Mouse (Mus musculus) frontal cortex, adult (tissue): ENCODE results near the gene Ppfia2.

Experiments used
- ATAC-seq: cut with Nextera tagmentation; 2 replicates; pipeline ENCODE4 v1.9.2; 2017; ENCODE audit warnings: mild to moderate bottlenecking, moderate library complexity, mixed read lengths; ENCODE audit not compliant: low TSS enrichment

Gene Ppfia2

DNA sequence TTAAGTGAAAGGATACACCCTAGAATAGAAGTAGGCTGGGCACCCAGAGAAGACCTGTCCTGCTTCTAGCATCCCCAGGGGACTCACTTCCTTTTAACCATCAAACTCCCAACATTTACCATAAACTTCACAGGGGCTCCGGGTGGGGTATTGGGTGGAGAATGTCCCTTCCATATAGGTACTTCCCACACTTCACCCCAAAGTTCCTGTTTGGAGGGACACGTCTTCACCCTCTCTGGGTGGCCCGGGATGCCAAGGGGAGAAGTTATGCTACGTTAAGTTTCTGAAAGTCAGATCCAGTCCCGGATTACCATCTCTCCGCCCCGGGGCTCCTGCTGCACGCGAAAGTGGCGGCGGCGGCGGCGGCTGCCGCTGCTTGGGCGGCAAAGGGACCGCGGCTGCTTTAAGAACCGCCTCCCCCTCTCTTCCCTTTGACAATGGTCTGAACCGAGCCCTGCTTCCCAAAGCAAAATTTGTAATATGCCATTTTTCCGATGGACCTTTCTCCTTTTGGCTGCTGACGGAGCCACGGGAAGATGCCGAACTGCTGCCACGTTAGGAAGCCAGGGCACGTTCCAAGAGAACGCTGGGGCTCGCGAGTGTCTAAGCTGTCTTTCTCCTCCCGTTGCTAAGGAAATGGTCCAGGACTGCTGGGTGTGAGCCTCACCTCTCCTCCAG lies at the start of gene Ppfia2:
Gene Ppfia2, plus strand, starts transcription at position 485 of the 678 bp plus-strand sequence.
- peak; percentile 80 for ATAC-seq

DNA sequence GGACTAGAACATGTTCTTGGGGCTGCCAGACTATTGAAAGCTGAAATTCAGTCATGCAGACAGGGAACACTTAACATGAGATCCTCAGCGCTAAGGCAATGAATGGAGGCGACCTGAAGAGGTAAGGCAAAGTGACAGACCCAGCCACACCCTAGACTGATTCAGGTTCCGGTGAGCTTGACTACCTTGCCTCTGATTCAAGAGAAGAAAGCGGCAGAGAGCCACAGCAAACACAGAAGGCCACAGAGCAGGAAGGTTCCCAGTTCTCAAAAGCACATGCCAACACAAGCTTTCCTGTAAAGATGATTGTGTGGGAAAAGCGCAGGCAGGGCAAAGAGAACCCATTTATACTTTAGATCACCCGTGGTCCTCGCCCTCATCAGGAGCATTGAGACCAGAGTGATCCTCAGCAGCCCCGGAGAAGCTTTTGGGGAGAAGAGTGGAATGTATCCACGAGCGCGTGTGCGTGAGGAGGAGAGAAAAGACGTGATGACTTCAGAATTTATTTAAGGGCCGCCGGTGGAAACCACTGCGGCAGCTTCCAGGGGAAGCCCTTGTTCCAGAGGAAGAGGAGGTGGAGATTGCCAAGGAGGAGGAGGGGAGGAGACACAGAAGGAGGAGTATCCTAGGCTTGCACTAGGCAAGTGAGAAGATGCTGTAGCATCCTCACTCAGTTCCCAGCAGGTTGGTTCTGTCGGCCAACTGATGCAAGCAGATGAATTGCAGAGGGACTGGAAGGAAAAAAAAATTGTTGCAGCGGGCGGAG lies 1.0 kb upstream of the Ppfia2 start:
- ATAC-seq: peak; percentile 92

DNA sequence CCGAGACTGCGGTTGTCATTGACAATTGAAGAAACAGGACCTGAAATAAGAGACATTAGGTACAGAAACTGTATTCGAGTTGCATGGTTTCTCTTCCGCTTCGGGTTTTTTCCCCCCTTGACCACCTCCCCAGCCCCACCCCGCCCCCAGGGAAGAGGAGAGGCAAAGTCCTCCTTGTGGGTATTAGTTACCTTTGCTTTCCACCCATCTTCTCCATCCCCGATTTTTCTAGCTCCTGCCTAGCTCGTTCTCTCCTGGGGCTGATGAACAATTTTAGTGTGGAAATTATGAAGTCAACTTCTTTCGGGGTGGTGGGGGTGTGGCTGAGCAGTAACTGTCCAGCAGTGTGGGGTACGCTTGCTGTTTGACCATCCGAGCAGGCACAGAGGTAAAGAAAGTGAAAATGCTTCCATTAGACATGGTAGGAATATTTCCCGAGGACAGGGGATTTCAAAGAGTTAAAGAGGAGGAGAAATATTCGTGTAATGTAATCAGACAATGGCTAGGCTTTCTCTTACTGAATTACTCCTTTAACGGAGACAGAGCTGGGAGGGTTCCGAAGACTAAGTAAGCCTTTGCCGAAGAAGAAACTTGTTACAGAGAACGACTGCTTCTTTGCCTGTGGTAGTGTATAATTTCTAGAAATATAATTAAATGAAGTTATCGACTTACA lies 530 bp downstream of the Ppfia2 start:
- no peak; the same call in 1 of the 2 replicates for ATAC-seq

DNA sequence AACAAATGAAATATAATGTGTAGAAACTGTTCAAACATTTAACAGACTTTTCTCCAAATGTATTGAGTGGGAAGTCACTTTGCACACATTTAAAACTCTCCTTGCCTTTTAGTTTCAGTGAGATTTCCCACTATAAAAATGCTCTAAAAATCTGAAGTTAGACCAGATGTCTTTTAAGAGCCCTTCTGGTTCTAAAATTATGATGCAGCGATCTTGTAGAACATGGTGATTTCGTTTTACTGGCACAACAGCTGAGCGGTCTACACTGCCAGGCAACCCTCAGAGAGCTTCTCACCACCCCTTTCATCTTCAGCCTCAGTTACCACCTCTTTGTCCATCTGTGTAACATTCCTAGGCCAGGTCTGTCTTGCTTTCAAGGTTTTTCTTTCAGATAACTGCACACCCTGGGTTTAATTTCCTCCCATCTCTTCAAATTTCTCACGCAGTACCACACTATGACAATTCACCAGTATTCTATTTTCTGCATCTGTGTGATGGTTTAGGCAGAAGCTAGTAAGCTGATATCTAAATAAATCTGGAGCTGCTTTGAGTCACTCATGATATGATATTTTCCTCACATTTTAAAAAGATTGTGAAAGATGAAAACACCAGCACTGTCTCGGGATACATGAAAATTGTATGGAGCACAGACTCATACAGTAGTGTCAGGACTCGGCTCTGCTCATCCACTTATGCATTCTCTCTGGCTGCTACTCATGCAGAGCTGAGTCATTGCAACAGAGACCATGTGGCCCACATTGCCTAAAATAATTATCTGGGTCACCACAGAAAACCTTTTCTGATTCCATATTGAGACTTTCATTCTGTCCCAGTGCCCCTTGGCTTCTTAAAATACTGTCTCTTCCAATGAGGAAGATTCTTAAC lies 39.4 kb downstream of the Ppfia2 start:
- peak; percentile 96 for ATAC-seq

DNA sequence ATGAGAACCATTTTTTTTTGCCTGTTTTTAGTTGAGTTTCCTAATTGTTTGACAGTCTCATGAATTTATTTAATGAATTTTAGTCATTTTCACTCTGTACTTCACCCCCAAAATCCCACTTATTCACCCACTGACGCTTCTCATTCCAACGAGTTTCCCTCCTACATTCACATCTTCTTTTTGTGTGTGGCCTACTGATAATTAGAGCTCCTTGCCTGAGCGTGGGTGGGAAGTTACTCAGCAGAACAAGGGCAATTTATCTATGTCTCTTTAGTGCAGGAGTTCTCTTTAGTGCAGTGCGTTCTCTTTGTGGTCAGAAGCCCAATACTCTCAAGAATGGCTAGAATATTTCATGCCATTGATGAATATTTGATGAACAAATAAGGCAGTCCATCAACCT lies 95.9 kb downstream of the Ppfia2 start:
- no peak for ATAC-seq

DNA sequence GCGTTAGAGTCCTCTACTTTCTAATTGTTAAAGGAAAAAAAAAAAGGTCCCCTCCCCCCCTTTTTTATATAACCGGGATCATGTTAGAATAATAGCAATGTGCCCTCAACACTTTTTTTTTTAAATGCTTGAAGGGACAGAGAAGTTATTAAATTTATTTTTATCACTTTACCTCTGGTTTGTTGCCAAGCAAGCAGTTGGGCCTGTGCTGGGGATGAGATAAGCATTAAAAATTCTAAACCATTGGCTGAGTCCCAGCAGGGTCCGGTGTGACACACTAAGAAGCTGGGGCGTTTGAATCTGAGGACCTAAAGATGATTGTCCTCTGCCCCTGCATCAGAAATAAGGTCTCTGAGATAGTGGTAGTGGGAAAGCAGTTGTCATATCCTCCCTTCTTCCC lies 114.9 kb downstream of the Ppfia2 start:
- ATAC-seq: no peak

DNA sequence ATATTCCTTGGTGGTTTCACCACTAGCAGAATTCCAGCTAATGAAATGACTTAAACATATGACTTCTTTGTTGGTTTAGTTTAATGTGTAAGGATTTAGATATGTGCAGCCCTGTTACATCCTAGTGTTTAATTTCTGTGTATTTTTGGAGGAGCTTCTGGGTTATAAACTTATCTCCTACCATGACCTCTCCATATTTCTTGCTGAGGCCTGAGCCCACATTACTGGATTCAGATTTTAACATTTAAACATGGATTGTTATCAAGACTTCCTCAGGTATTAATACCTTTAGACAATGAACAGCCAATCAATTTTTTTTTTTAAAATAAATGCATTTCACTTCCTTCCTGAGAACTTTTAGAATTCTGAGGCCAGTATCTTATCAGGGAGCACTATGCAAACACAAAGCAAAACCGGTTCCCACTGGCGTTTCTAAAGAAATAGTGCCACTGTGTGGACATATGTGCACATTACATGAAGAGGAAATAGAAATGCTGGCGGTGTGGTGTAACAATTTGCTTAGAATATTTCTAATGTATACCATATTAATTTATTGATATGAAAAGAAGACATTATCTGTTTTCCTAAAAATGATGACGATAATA lies 115.4 kb downstream of the Ppfia2 start:
- peak; percentile 73 for ATAC-seq

DNA sequence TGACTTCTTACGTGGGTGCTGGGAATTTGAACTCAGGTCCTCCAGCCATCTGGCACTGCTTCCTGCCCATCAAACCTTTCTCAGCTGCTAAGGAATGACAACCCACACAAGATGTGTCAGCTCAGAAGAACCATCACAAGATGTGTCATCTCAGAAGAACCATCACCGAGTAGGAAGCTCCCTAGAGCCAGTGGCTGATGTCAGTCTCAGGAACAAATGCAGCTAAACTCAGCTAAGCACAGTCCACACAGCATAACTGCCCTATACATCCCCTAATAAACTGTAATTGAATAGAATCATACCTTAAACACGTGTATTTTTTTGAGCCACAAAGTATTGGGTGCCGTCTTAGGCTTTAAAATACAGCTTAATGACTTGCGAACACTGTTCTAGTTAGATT lies 117.7 kb downstream of the Ppfia2 start:
- peak; percentile 64 for ATAC-seq

DNA sequence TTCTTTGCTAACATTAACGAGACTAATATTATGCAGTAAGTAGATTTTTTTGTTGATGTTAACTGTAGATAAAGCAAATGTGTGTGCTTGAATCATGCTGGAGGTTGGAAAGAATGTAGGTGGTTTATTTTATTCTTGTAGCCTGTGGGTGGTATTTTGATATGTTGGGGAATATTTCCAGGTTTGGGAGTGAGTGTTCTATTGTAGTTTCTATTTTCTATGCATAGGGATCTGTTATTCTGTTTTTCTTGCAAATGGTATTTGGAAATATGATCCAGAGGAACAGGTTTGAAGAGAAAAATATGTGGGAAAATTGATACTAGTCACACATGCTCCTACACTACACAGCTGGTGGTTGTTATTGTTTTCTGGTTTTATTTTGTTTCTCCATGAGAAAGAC lies 120.8 kb downstream of the Ppfia2 start:
- peak; percentile 81 for ATAC-seq

DNA sequence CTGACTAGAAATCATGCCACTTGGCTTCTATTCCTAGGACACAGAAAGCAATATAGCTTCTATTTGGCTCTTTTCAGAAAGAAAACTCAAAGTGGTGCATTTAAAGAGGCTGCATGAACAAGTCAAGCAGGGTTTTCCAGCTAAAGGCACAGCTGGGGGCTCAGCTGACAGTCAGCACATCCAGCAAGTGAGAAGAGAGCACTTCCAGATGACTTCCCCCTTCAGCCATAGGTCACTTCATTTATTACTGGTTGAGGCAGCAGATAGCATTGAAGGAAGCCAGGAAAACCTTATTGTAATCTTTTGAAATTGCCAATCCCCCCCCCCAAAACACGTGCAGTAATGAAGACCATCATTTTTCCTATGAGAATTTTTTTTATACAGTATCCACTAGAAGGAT lies 126.8 kb downstream of the Ppfia2 start:
- no peak for ATAC-seq

DNA sequence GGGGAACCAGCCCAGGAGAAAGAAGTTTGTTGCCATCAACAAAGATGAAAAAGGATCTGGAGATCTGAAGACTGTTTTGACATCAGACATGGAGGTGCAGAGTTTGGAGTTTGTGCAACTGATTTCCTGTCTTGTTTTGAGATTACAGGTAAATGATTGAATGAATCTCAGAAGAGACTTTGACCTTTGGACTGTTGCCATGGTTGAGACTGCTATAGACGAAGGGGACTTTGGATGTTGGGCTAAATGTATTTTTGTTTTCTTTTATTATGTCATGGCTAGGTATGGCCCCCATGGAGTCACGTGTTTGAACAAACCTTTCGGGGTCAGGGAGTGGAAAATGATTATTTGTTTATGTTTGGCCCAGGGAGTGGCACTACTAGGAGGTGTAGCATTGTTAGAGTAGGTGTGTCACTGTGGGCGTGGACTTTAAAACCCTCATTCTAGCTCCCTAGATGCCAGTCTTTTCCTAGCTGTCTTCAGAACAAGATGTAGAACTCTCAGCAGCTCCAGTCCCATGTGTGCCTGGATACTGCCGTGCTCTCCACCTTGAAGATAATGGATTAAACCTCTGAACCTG lies 133.3 kb downstream of the Ppfia2 start:
- no peak for ATAC-seq

DNA sequence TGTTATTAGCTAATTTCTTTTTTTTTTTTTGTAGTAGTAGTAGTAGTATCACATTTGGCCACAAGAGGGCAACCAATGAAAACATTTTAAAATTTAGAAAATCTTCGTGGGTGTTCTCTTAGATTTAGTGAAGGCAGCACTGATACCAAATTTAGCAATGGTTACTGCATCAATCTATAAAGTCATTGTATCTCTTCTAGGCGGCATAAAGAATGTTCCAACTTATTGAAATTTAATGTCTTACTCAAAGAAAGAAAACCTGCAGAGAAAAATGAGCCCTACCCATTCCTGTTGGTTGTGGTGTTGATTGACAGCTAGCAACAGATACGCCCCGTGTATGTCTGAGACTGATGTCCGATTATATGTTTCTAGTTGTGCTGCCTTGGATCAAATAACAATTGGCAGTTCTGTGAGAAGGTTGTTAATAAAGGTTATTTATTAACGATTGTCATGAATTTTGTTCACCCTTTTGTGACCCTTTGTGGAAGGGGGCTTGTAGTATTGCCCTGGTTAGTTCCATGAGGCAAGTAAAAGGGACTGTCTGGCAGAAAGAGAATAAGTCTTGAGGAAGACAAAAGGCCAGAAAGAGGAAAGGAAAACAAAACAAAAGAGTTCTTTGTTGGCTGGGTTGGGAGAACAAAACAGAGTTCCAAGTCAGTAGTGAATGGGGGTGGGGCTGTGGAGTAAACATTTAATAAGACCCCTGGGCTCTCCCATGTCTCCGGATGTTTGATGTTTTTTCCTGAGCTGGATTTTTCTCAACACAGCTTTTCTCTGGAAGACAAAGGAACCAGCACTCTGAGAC lies 139.2 kb downstream of the Ppfia2 start:
- ATAC-seq: peak; percentile 75

DNA sequence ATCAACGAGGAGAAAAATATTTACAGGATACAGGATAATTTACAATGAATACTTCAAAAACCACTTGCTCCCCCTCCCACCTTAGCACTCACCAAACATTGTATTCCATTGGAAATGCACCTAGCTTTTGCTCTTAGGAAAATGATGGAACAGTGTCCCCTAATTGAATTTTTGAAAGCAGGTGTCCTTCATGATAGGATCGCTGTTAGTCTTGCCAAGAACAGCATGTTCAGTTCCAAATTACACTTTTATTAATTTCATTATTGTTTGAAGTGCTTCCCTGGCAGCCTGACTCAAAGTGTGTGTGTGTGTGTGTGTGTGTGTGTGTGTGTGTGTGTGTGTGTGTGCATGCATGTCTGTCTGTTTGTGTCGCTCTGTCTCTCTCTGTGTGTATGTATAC lies 140.1 kb downstream of the Ppfia2 start:
- no peak for ATAC-seq

DNA sequence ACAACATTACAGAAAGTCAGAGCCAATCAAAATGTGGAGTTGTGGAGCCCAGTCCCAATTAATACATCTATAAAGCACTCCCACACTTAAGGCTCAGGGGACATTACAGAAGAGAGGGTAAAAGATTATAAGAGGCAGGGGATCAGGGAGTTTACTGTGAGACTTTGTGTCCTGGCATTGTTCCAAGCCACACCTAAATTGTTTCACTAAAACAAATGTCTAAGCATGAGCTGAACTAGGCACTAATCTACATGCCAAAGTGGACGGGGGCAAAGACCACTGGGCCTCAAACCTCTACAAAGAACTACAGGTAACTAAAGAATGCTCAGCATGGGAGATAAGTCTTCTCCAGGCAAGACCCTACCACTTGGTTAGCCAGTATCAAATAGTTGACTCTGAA lies 148.1 kb downstream of the Ppfia2 start:
- no peak for ATAC-seq

DNA sequence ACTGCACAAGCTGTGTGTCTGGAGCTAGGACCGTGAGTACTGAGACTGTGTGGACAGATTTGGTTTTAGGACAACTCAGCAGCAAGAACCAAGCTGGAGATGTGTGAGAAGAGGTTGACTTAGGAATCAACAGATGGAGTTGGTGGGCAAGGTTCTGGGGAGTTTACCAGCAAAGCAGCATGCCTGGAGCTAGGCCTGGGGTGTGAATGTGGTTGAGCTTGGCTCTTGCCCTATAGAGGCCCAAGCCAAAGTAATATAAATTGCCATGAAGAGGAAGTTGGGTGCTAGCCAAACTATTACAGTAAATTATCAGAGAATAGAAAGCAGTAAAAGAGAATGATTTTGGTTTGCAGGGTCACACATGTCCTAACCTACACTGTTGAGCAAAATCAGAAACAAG lies 150.8 kb downstream of the Ppfia2 start:
- ATAC-seq: no peak

DNA sequence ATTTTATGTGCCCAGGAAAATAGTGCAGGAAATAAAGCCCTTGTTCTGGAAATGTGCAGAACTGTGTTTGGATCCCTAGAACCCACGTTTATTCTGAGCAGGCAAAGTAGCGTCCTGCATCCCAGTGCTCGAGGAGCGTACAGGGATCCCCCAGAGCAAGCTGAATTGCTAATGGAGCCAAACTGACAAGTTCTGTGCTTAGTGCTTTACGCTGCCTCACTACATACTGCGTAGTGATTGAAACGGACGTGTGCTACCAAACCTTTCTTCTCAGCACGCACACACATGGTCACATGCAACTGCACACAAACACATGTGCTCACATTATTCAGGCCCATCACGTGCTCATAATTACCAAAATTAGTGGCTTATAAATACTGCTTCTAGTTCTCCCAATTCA lies 153.2 kb downstream of the Ppfia2 start:
- peak; percentile 80 for ATAC-seq

DNA sequence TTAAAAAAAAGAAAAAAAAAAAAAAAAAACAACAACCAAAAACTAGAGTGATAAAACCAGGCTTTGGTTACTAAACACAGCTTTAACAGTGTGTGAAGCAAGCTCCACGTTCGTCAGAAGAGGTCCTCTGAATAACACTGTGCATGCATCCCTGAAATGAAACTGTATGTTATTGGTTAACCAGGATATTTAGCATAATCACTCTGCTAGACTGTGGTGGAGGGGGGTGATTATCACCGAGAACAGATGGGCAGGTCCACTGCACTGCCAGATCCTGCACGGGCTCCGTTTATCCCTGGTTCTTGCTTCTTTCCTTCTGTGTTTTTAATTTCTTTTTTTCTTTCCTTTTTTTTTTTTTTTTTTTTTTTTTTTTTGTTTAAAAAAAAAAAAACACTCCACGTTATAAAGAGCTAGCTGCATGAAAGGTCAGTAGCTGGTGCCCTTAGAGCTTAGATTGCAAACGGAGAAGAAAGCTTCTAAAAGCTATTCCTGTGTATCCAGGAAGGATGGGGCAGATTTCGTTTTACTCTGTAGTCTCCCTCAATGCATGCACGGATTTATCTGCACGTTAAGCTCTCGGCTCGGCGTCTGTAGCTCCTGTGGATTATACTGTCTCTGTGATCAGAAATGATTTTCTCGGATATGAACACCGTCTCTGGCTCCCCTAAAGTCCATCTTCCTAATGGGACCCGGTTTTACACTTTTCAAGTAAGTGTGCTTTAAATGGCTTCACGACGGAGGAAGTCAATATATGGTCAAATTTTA lies 162.2 kb downstream of the Ppfia2 start:
- peak; percentile 85 for ATAC-seq

DNA sequence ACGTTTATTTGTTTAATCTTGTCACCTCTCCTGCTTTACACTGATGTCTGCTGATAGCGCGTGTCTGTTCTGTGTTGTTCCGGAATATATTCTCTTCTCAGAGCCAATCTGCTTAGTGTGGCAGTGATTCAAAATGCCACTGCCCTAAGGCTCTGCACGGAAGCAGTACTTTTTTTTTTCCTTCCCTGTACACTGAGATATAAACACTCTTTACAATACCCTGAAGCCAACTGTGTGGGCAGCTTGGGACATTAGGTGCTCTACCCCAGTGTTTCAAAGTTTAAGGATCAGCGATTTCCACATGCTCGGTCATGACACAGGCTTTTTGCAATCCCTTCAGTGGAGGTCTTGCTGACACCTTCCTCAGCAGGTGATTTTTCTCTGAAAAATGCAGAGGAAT lies 163.8 kb downstream of the Ppfia2 start:
- peak; percentile 45 for ATAC-seq

DNA sequence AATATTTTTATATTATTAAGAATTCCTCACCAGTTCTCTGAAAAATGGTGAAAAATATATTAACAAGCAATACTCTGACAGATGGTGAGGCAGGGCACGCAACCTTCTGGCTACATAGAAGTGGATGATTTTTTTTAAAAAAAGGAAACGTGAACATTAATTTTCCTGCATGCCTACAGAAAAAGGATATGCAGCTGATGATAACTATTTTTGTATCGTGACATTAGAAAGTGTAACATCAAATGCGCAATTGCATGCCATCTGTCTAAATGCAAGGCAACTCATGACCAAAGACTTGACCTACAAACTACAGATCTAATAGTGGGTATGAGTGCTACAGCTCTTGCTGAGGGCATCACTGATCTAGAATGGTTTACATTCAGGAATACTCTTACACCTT lies 182.1 kb downstream of the Ppfia2 start:
- no peak for ATAC-seq
